Mouse (Mus musculus) c-Kit-negative CD71-positive TER-119-positive erythroid progenitor cells, embryonic 14.5 days (primary cell): ENCODE results near the gene Mfsd2b.
"Not testable (repeated sequence)": the region's sequence is repeated elsewhere in the genome, so short reads cannot be mapped to it uniquely, and the experiment has no call there.

Experiments used
- DNase-seq: peaks from one replicate; pipeline ENCODE4 v3.0.0-alpha.2; 2013; ENCODE audit warnings: low read depth, low spot score

The Mfsd2b gene

GRCm38 (mm10) chr12:4874161-4874927, at the start of gene Mfsd2b:
TSS of gene Mfsd2b (minus strand) at chr12:4874359.
- peak; percentile 84 for DNase-seq

- peak; percentile 60 for DNase-seq
These were observed 43.8 kb upstream of the Mfsd2b start for GRCm38 (mm10) chr12:4917805-4918591.

GRCm38 (mm10) chr12:4916994-4917804, 43.0 kb upstream of the Mfsd2b start, which contains the start of gene Atad2b:
TSS of gene Atad2b (plus strand) at chr12:4917353.
- DNase-seq, result peak; percentile 93

GRCm38 (mm10) chr12:4914944-4915343, 40.8 kb upstream of the Mfsd2b start:
- no peak for DNase-seq

GRCm38 (mm10) chr12:4914441-4914840, 40.3 kb upstream of the Mfsd2b start:
- DNase-seq, result no peak

- no peak for DNase-seq
These were observed 37.6 kb upstream of the Mfsd2b start for GRCm38 (mm10) chr12:4911716-4912115.

- not testable (repeated sequence) for DNase-seq
These were observed 36.3 kb upstream of the Mfsd2b start for GRCm38 (mm10) chr12:4910496-4910895.

- no peak for DNase-seq
These were observed 34.2 kb upstream of the Mfsd2b start for GRCm38 (mm10) chr12:4908391-4908790.

GRCm38 (mm10) chr12:4906951-4907906, 33.1 kb upstream of the Mfsd2b start, which contains the start of gene Ubxn2a:
TSS of gene Ubxn2a (minus strand) at chr12:4907705.
- DNase-seq, result peak; percentile 91

- DNase-seq, result peak; percentile 21
These were observed 32.3 kb upstream of the Mfsd2b start for GRCm38 (mm10) chr12:4906476-4906875.

- DNase-seq, result peak; percentile 34
These were observed 31.8 kb upstream of the Mfsd2b start for GRCm38 (mm10) chr12:4905946-4906345.

- no peak for DNase-seq
These were observed 23.9 kb upstream of the Mfsd2b start for GRCm38 (mm10) chr12:4898024-4898423.

- DNase-seq, result no peak
These were observed 15.7 kb upstream of the Mfsd2b start for GRCm38 (mm10) chr12:4889891-4890290.

- DNase-seq, result no peak
These were observed 15.1 kb upstream of the Mfsd2b start for GRCm38 (mm10) chr12:4889251-4889650.

- no peak for DNase-seq
These were observed 14.6 kb upstream of the Mfsd2b start for GRCm38 (mm10) chr12:4888739-4889138.

GRCm38 (mm10) chr12:4886581-4886980, 12.4 kb upstream of the Mfsd2b start:
- not testable (repeated sequence) for DNase-seq

- DNase-seq, result no peak
These were observed 10.9 kb upstream of the Mfsd2b start for GRCm38 (mm10) chr12:4885062-4885461.

GRCm38 (mm10) chr12:4882086-4882485, 7.9 kb upstream of the Mfsd2b start:
- DNase-seq, result no peak

GRCm38 (mm10) chr12:4879048-4879447, 4.9 kb upstream of the Mfsd2b start:
- DNase-seq, result no peak

- no peak for DNase-seq
These were observed 4.2 kb upstream of the Mfsd2b start for GRCm38 (mm10) chr12:4878296-4878783.
